Mouse (Mus musculus): ENCODE measurements around the gene 4930447C04Rik. TPM values are rescaled to one million over a fixed set of nuclear protein-coding genes. Genes with fewer than 3 reads are reported as not detected.
A peak's percentile ranks its signal among the peaks of the same experiment; 100 is the strongest.

Gene 4930447C04Rik
- polyA plus RNA-seq, 1 experiment from 2014 or later, result 6.1 TPM

- Histone ChIP-seq H3K27me3 (ENCODE audit: control insufficient read depth, insufficient read depth, low read depth, low read length) (peaks cover 64% of the 10 kb centered on the region), H3K36me3 (ENCODE audit: control insufficient read depth, insufficient read depth, low read length) (no peaks in the 10 kb centered on the region), H3K4me1 (ENCODE audit: control insufficient read depth, insufficient read depth, low read length) (peaks cover 5% of the 10 kb centered on the region), H3K27ac (ENCODE audit: low read length) (no peak within 1 kb of the TSS), H3K4me3 (ENCODE audit: low read depth, low read length) (peak within 1 kb of the TSS; percentile 8; the same call in 1 of the 2 replicates), H3K9me3 (replicated peaks; ENCODE audit: control insufficient read depth, low read length, poor library complexity, severe bottlenecking) (no peaks in the 10 kb centered on the region), H3K4me2 (ENCODE audit: low read length) (no peak within 1 kb of the TSS; the same call in 1 of the 2 replicates), H3K9ac (ENCODE audit: low read depth, low read length) (no peak within 1 kb of the TSS)
- WGBS, result under 1% methylated on average over 28 of the region's 28 CpGs
- no peak for ATAC-seq
Observed at GRCm38 (mm10) chr12:72939616-72940015, 958 bp downstream of the 4930447C04Rik start, which contains the start of gene Six6. Gene Six6, plus strand, starts transcription at chr12:72939892.

- Histone ChIP-seq H3K4me2 (ENCODE audit: low read length) (no peak overlapping the region), H3K4me1 (ENCODE audit: control insufficient read depth, insufficient read depth, low read length) (peaks cover 5% of the 10 kb centered on the region), H3K36me3 (ENCODE audit: control insufficient read depth, insufficient read depth, low read length) (no peaks in the 10 kb centered on the region), H3K9me3 (replicated peaks; ENCODE audit: control insufficient read depth, low read length, poor library complexity, severe bottlenecking) (no peaks in the 10 kb centered on the region), H3K4me3 (ENCODE audit: low read depth, low read length) (no peak overlapping the region), H3K9ac (ENCODE audit: low read depth, low read length) (no peak overlapping the region), H3K27ac (ENCODE audit: low read length) (no peak overlapping the region), H3K27me3 (ENCODE audit: control insufficient read depth, insufficient read depth, low read depth, low read length) (peaks cover 67% of the 10 kb centered on the region)
- WGBS, result 2% methylated on average over 14 of the region's 14 CpGs
- no peak for ATAC-seq
Observed at GRCm38 (mm10) chr12:72938600-72939490, 1.7 kb downstream of the 4930447C04Rik start.

GRCm38 (mm10) chr12:72938176-72938575 is 2.4 kb downstream of the 4930447C04Rik start:
- H3K27me3 ChIP-seq (ENCODE audit: control insufficient read depth, insufficient read depth, low read depth, low read length), result peaks cover 60% of the 10 kb centered on the region
- H3K27ac ChIP-seq (ENCODE audit: low read length), result no peak overlapping the region
- no peaks in the 10 kb centered on the region for H3K9me3 ChIP-seq (replicated peaks; ENCODE audit: control insufficient read depth, low read length, poor library complexity, severe bottlenecking)
- no peaks in the 10 kb centered on the region for H3K36me3 ChIP-seq (ENCODE audit: control insufficient read depth, insufficient read depth, low read length)
- no peak overlapping the region for H3K4me2 ChIP-seq (ENCODE audit: low read length)
- H3K4me3 ChIP-seq (ENCODE audit: low read depth, low read length), result no peak overlapping the region
- H3K9ac ChIP-seq (ENCODE audit: low read depth, low read length), result no peak overlapping the region
- ATAC-seq, result no peak
- WGBS, result 2% methylated on average over 11 of the region's 13 CpGs
- H3K4me1 ChIP-seq (ENCODE audit: control insufficient read depth, insufficient read depth, low read length), result peaks cover 5% of the 10 kb centered on the region

- H3K9me3 ChIP-seq (replicated peaks; ENCODE audit: control insufficient read depth, low read length, poor library complexity, severe bottlenecking), result no peaks in the 10 kb centered on the region
Observed at GRCm38 (mm10) chr12:72937537-72938120, 2.9 kb downstream of the 4930447C04Rik start.

GRCm38 (mm10) chr12:72936751-72937150 is 3.8 kb downstream of the 4930447C04Rik start:
- no peak for ATAC-seq
- H3K9ac ChIP-seq (ENCODE audit: low read depth, low read length), result no peak overlapping the region
- H3K4me2 ChIP-seq (ENCODE audit: low read length), result no peak overlapping the region
- H3K4me3 ChIP-seq (ENCODE audit: low read depth, low read length), result no peak overlapping the region
- H3K27ac ChIP-seq (ENCODE audit: low read length), result no peak overlapping the region
- H3K4me1 ChIP-seq (ENCODE audit: control insufficient read depth, insufficient read depth, low read length), result peaks cover 5% of the 10 kb centered on the region
- peaks cover 51% of the 10 kb centered on the region for H3K27me3 ChIP-seq (ENCODE audit: control insufficient read depth, insufficient read depth, low read depth, low read length)
- H3K36me3 ChIP-seq (ENCODE audit: control insufficient read depth, insufficient read depth, low read length), result no peaks in the 10 kb centered on the region
- WGBS, result 16% methylated on average over 8 of the region's 8 CpGs
- no peaks in the 10 kb centered on the region for H3K9me3 ChIP-seq (replicated peaks; ENCODE audit: control insufficient read depth, low read length, poor library complexity, severe bottlenecking)

More at GRCm38 (mm10) chr12:72937537-72938120, 2.9 kb downstream of the 4930447C04Rik start:
- Histone ChIP-seq H3K36me3 (ENCODE audit: control insufficient read depth, insufficient read depth, low read length) (no peaks in the 10 kb centered on the region), H3K4me2 (ENCODE audit: low read length) (no peak overlapping the region), H3K27ac (ENCODE audit: low read length) (no peak overlapping the region), H3K9ac (ENCODE audit: low read depth, low read length) (no peak overlapping the region), H3K27me3 (ENCODE audit: control insufficient read depth, insufficient read depth, low read depth, low read length) (peaks cover 56% of the 10 kb centered on the region), H3K4me3 (ENCODE audit: low read depth, low read length) (no peak overlapping the region), H3K4me1 (ENCODE audit: control insufficient read depth, insufficient read depth, low read length) (peaks cover 5% of the 10 kb centered on the region)
- 3% methylated on average over 19 of the region's 19 CpGs for WGBS
- no peak for ATAC-seq

- no peak for ATAC-seq
- Histone ChIP-seq H3K4me1 (ENCODE audit: control insufficient read depth, insufficient read depth, low read length) (peaks cover 2% of the 10 kb centered on the region; the same call in 1 of the 2 replicates), H3K27ac (ENCODE audit: low read length) (no peak overlapping the region), H3K36me3 (ENCODE audit: control insufficient read depth, insufficient read depth, low read length) (no peaks in the 10 kb centered on the region), H3K9ac (ENCODE audit: low read depth, low read length) (peak overlapping the region; percentile 28), H3K4me3 (ENCODE audit: low read depth, low read length) (peak overlapping the region; percentile 29), H3K27me3 (ENCODE audit: control insufficient read depth, insufficient read depth, low read depth, low read length) (peaks cover 7% of the 10 kb centered on the region), H3K9me3 (replicated peaks; ENCODE audit: control insufficient read depth, low read length, poor library complexity, severe bottlenecking) (peaks cover 5% of the 10 kb centered on the region; the same call in 1 of the 2 replicates), H3K4me2 (ENCODE audit: low read length) (peak overlapping the region; percentile 47)
- 15% methylated on average over 46 of the region's 48 CpGs for WGBS
Observed at GRCm38 (mm10) chr12:72917159-72917993, 23.2 kb downstream of the 4930447C04Rik start.

GRCm38 (mm10) chr12:72854377-72855032 is 86.1 kb downstream of the 4930447C04Rik start:
- Histone ChIP-seq H3K4me2 (ENCODE audit: low read length) (no peak overlapping the region; the same call in 1 of the 2 replicates), H3K9me3 (replicated peaks; ENCODE audit: control insufficient read depth, low read length, poor library complexity, severe bottlenecking) (peaks cover 8% of the 10 kb centered on the region), H3K36me3 (ENCODE audit: control insufficient read depth, insufficient read depth, low read length) (no peaks in the 10 kb centered on the region), H3K4me1 (ENCODE audit: control insufficient read depth, insufficient read depth, low read length) (no peaks in the 10 kb centered on the region), H3K27ac (ENCODE audit: low read length) (no peak overlapping the region), H3K9ac (ENCODE audit: low read depth, low read length) (no peak overlapping the region), H3K27me3 (ENCODE audit: control insufficient read depth, insufficient read depth, low read depth, low read length) (peaks cover 76% of the 10 kb centered on the region), H3K4me3 (ENCODE audit: low read depth, low read length) (no peak overlapping the region)
- no peak for ATAC-seq
- under 1% methylated on average over 19 of the region's 19 CpGs for WGBS

- no peak overlapping the region for H3K4me3 ChIP-seq (ENCODE audit: low read depth, low read length)
- H3K4me1 ChIP-seq (ENCODE audit: control insufficient read depth, insufficient read depth, low read length), result no peaks in the 10 kb centered on the region
- no peak overlapping the region for H3K4me2 ChIP-seq (ENCODE audit: low read length)
- H3K9ac ChIP-seq (ENCODE audit: low read depth, low read length), result no peak overlapping the region
- H3K9me3 ChIP-seq (replicated peaks; ENCODE audit: control insufficient read depth, low read length, poor library complexity, severe bottlenecking), result no peaks in the 10 kb centered on the region
- no peak for ATAC-seq
- H3K36me3 ChIP-seq (ENCODE audit: control insufficient read depth, insufficient read depth, low read length), result no peaks in the 10 kb centered on the region
- WGBS, result 15% methylated on average over 13 of the region's 13 CpGs
- no peak overlapping the region for H3K27ac ChIP-seq (ENCODE audit: low read length)
- H3K27me3 ChIP-seq (ENCODE audit: control insufficient read depth, insufficient read depth, low read depth, low read length), result peaks cover 73% of the 10 kb centered on the region
Observed at GRCm38 (mm10) chr12:72853406-72854076, 87.0 kb downstream of the 4930447C04Rik start.

Measured in midbrain, embryonic 16.5 days (tissue).